Mouse (Mus musculus): ENCODE measurements around the gene Galk1.

DNA sequence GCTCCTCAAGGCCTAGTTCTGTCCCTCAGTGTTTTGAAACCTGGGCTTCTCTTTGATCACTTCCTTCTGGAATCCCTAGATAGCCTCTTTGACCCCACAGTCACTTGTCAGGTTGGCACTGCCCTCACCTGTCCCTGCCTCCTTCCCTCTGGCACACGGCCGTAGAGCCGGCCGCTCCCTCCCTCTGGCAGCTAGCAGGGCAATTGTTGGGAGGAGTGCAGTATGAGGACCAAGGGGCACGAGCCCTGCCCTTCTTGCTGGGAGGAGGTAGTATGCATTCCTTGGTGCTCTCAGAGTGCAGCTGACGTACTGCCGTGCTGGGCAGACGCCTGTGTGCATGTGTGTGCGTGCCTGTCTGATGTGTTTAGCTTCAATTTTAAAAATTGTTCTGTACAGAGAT lies 48.1 kb upstream of the Galk1 start:
- TF ChIP-seq CTCF (conservative IDR thresholded peaks at IDR 0.05; ENCODE audit: insufficient read depth, insufficient read length, low read depth, low read length) (no peak), POLR2A (IDR thresholded peaks at IDR 0.05; ENCODE audit: low read depth, low read length) (no peak)

Measured in kidney, adult 2 months (tissue).